Mouse (Mus musculus): ENCODE data around the gene Zfp212. TPM values are rescaled to one million over a fixed set of nuclear protein-coding genes. Genes with fewer than 3 reads are reported as not detected.
A peak's percentile ranks its signal among the peaks of the same experiment; 100 is the strongest.
"Not testable (repeated sequence)": the region's sequence is repeated elsewhere in the genome, so short reads cannot be mapped to it uniquely, and the experiment has no call there.

The Zfp212 gene
- polyA plus RNA-seq, 1 experiment from 2014 or later, result 7.6 TPM

DNA sequence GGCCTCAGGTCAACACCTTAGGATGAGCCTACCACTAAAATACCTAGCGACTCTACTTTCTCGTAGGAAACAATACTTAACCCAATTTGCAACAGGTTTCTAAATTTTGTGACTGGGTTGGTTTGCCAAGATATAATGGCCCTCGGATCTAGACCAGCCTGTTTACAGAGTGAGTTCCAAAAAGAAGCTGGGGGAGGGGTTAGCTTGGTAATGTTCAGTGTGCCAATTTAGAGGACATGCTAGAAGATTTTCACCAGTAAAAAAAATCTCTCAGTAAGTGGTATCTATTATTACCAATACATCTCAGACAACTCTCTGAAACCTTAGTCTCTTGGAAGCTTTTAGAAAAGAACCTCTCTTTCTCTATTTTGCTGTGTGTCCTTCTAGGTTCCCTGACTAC lies 23.4 kb downstream of the Zfp212 start:
- WGBS (ENCODE audit: insufficient replicate concordance), result 51% methylated on average over 3 of the region's 3 CpGs
- Histone ChIP-seq H3K9ac (peak overlapping the region; percentile 87), H3K4me2 (peak overlapping the region; percentile 98), H3K4me1 (peaks cover 23% of the 10 kb centered on the region), H3K27me3 (replicated peaks) (no peaks in the 10 kb centered on the region), H3K36me3 (peaks cover 22% of the 10 kb centered on the region), H3K27ac (peak overlapping the region; percentile 72), H3K9me3 (replicated peaks) (0 out of 2 replicates have a peak, but pooled peaks cover 2% of the 10 kb centered on the region), H3K4me3 (peak overlapping the region; percentile 70)
- no peak; the same call in 1 of the 2 replicates for ATAC-seq

DNA sequence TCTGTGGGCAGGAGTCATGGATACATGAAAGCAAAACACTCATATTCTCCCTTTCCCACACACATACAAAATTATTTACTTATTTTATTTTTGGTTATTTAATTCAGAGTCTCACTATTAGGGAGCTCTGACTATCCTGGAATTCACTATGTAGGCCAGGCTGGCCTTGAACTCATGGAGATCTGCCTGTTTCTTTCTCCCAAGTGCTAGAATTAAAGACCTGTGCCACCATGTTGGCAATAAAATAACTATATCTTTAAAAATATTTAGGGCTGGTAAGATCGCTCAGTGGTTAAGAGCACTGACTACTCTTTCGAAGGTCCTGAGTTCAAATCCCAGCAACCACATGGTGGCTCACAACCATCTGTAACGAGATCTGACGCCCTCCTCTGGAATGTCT lies 27.1 kb downstream of the Zfp212 start:
- no peak for ATAC-seq
- H3K4me3 ChIP-seq, result no peak overlapping the region
- no peaks in the 10 kb centered on the region for H3K27me3 ChIP-seq (replicated peaks)
- H3K27ac ChIP-seq, result no peak overlapping the region
- 83% methylated on average over 4 of the region's 4 CpGs for WGBS (ENCODE audit: insufficient replicate concordance)
- H3K4me1 ChIP-seq, result peaks cover 20% of the 10 kb centered on the region
- no peak overlapping the region for H3K4me2 ChIP-seq
- H3K36me3 ChIP-seq, result peaks cover 39% of the 10 kb centered on the region
- no peak overlapping the region for H3K9ac ChIP-seq
- 0 out of 2 replicates have a peak, but pooled peaks cover 2% of the 10 kb centered on the region for H3K9me3 ChIP-seq (replicated peaks)

- peak within 1 kb of the TSS; percentile 88 for H3K27ac ChIP-seq
- H3K27me3 ChIP-seq (replicated peaks), result no peaks in the 10 kb centered on the region
- peak; percentile 100 for ATAC-seq
- H3K36me3 ChIP-seq, result peaks cover 40% of the 10 kb centered on the region
- H3K4me1 ChIP-seq, result peaks cover 25% of the 10 kb centered on the region
- peak within 1 kb of the TSS; percentile 74 for H3K4me3 ChIP-seq
- H3K4me2 ChIP-seq, result peak within 1 kb of the TSS; percentile 90
- WGBS (ENCODE audit: insufficient replicate concordance), result under 1% methylated on average over 31 of the region's 31 CpGs
- peak within 1 kb of the TSS; percentile 79 for H3K9ac ChIP-seq
- no peaks in the 10 kb centered on the region for H3K9me3 ChIP-seq (replicated peaks)
These were observed 33.0 kb downstream of the Zfp212 start, which contains the start of gene Zfp956 for GRCm38 (mm10) chr6:47953191-47953726. Zfp956 (plus strand) TSS chr6:47953390.

DNA sequence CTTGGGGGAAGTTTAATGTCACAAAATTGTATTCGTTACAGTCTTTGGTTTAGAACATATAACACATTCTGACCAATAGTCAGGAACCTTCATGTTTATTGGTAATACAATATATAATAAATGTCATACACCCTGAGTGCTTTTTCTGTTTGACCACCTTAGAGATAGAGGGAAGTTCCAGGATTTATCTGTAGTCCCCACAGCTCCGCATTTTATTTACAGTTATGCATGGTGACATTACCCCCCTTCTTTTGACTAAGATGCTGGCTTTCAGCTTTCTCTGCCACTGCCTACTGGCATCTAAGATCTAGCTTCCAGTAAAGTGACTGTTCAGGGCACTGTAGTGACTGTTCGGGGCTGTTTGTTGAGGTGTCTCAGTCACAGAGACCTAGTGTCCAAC lies 34.1 kb downstream of the Zfp212 start:
- Histone ChIP-seq H3K9ac (peak overlapping the region; percentile 79; the same call in 1 of the 2 replicates), H3K4me3 (peak overlapping the region; percentile 74), H3K4me2 (peak overlapping the region; percentile 90), H3K4me1 (peaks cover 25% of the 10 kb centered on the region), H3K36me3 (peaks cover 45% of the 10 kb centered on the region), H3K27ac (no peak overlapping the region), H3K27me3 (replicated peaks) (no peaks in the 10 kb centered on the region), H3K9me3 (replicated peaks) (no peaks in the 10 kb centered on the region)
- no peak for ATAC-seq
- WGBS (ENCODE audit: insufficient replicate concordance), result 70% methylated on average over 3 of the region's 3 CpGs

- H3K9ac ChIP-seq, result no peak overlapping the region
- peaks cover 20% of the 10 kb centered on the region for H3K4me1 ChIP-seq
- H3K9me3 ChIP-seq (replicated peaks), result no peaks in the 10 kb centered on the region
- H3K36me3 ChIP-seq, result peaks cover 58% of the 10 kb centered on the region
- no peak overlapping the region for H3K4me2 ChIP-seq
- no peak for ATAC-seq
- no peak overlapping the region for H3K27ac ChIP-seq
- no peak overlapping the region for H3K4me3 ChIP-seq
- H3K27me3 ChIP-seq (replicated peaks), result no peaks in the 10 kb centered on the region
These were observed 37.5 kb downstream of the Zfp212 start for GRCm38 (mm10) chr6:47957816-47958215.

DNA sequence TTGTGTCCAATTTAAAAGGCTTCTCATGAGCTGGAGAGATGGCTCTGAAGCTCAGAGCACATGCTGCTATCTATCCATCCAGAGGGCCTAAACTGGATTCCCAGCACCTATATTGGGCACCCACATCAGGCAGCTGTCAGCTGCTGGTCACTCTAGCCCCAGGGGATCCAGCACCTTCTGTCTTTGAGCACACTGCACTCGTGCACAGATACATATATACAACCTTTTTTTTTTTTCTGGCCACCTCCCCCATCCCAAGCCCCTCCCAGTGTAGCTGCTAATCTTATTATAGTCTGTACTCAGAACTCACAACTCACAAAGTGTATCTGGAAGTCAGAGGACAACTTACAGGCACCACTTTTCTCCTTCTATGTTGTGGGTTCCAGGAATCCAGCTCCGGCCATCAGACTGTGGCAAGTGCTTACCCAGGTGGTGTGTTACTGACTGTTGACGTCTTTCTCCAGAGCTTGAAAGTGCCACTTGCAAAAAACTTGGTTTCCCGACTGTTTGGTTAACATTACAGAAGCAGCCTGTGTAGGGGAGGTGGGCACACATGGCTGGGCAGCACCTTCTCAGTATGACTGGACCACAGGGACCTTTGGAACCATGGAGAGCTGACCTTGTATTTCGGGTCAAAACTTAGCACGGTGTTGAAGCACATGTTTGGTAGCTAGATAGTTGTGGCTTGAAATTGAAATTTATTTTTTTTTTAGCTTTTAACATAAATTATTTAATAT lies 40.6 kb downstream of the Zfp212 start:
- Histone ChIP-seq H3K9me3 (replicated peaks) (no peaks in the 10 kb centered on the region), H3K27ac (no peak overlapping the region), H3K36me3 (peaks cover 83% of the 10 kb centered on the region), H3K27me3 (replicated peaks) (no peaks in the 10 kb centered on the region), H3K4me1 (no peaks in the 10 kb centered on the region), H3K4me2 (no peak overlapping the region), H3K9ac (no peak overlapping the region), H3K4me3 (no peak overlapping the region)
- ATAC-seq, result no peak
- WGBS (ENCODE audit: insufficient replicate concordance), result 75% methylated on average over 6 of the region's 6 CpGs

DNA sequence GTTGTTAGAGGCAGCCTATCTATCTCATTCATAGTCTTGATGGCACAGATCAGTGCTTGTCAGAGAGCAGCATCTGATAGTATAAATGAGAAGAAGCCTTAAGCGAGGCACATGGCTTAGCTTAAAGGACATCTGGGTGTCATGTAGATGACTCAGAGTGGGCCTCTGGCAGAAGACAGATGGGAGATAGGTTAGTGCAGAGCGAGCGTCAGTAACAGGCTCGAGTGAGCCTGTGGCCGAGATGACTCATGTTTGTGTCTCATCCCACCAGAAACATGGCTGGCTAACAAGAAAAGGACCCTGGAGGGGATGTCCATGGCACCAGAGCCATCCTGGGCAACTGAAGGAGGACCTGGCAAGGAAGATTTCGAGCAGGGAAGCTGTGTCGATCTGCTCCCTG lies 42.8 kb downstream of the Zfp212 start:
- Histone ChIP-seq H3K27ac (no peak overlapping the region), H3K36me3 (peaks cover 64% of the 10 kb centered on the region), H3K27me3 (replicated peaks) (no peaks in the 10 kb centered on the region), H3K9me3 (replicated peaks) (no peaks in the 10 kb centered on the region), H3K4me3 (no peak overlapping the region), H3K4me2 (no peak overlapping the region), H3K4me1 (no peaks in the 10 kb centered on the region), H3K9ac (no peak overlapping the region)
- ATAC-seq, result no peak
- 68% methylated on average over 7 of the region's 7 CpGs for WGBS (ENCODE audit: insufficient replicate concordance)

- not testable (repeated sequence) for ATAC-seq, H3K4me3 ChIP-seq
These were observed 47.9 kb downstream of the Zfp212 start for GRCm38 (mm10) chr6:47968166-47968565.

DNA sequence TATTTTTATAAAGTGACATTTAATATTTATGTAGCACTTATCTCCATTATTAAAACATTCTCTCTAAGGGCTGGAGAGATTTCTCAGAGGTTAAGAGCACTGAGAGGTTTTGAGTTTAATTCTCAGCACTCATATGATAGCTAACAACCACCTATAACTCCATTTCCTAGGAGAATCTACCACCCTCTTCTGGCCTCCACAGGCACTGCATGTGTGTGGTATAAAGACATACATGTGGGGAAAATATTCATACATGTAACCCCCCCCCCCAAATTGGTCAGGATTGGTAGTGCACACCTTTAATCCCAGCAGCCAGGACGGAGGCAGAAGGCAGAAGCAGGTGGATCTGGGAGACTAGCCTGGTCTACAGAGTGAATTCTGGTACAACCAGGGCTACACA lies 54.3 kb downstream of the Zfp212 start:
- no peak overlapping the region for H3K27ac ChIP-seq
- no peaks in the 10 kb centered on the region for H3K36me3 ChIP-seq
- 60% methylated on average over 1 of the region's 1 CpGs for WGBS (ENCODE audit: insufficient replicate concordance)
- ATAC-seq, result no peak
- no peaks in the 10 kb centered on the region for H3K4me1 ChIP-seq
- no peaks in the 10 kb centered on the region for H3K27me3 ChIP-seq (replicated peaks)
- H3K9ac ChIP-seq, result no peak overlapping the region
- no peak overlapping the region for H3K4me3 ChIP-seq
- no peaks in the 10 kb centered on the region for H3K9me3 ChIP-seq (replicated peaks)
- no peak overlapping the region for H3K4me2 ChIP-seq

More at GRCm38 (mm10) chr6:47968166-47968565, 47.9 kb downstream of the Zfp212 start:
- H3K4me1 ChIP-seq; H3K4me2 ChIP-seq; H3K9me3 ChIP-seq (replicated peaks); H3K9ac ChIP-seq; H3K27me3 ChIP-seq (replicated peaks); H3K27ac ChIP-seq: not testable (repeated sequence)
- peaks cover 26% of the 10 kb centered on the region for H3K36me3 ChIP-seq
- WGBS (ENCODE audit: insufficient replicate concordance), result 79% methylated on average over 1 of the region's 1 CpGs

DNA sequence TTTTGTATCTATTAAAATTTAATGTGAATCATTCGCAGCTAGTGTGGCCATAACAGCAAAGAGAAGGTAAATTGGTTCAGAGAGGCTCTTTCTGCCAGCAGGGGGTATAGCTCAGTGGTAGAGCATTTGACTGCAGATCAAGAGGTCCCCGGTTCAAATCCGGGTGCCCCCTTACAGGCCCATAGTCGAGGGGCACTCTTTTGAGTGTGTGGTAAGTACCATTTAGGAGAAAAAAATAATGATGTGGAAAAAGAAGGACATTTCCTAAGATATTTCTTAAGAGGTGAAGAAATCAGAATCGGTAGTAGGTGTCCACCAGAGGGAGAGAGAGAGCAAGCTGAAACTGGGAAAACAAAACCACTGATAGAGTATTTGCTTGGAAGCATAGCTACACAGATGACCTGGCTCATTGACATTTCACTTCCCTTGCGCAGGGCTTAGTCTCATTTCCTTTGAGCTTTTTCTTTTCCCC lies 58.7 kb downstream of the Zfp212 start:
- Histone ChIP-seq H3K27ac (no peak overlapping the region), H3K27me3 (replicated peaks) (no peaks in the 10 kb centered on the region)
- WGBS (ENCODE audit: insufficient replicate concordance), result 10% methylated on average over 6 of the region's 6 CpGs

More for the DNA sequence above, 58.7 kb downstream of the Zfp212 start:
- Histone ChIP-seq H3K9ac (no peak overlapping the region), H3K36me3 (no peaks in the 10 kb centered on the region), H3K4me1 (no peaks in the 10 kb centered on the region), H3K4me3 (no peak overlapping the region), H3K4me2 (no peak overlapping the region), H3K9me3 (replicated peaks) (no peaks in the 10 kb centered on the region)
- peak; percentile 94 for ATAC-seq
